Mouse (Mus musculus) cerebellum, adult 9-10 months (tissue): ENCODE measurements around the gene Cd9.
A peak's percentile ranks its signal among the peaks of the same experiment; 100 is the strongest.

Experiments
- DNase-seq: peaks from one replicate; pipeline ENCODE4 v3.0.0; 2022

The Cd9 gene

DNA sequence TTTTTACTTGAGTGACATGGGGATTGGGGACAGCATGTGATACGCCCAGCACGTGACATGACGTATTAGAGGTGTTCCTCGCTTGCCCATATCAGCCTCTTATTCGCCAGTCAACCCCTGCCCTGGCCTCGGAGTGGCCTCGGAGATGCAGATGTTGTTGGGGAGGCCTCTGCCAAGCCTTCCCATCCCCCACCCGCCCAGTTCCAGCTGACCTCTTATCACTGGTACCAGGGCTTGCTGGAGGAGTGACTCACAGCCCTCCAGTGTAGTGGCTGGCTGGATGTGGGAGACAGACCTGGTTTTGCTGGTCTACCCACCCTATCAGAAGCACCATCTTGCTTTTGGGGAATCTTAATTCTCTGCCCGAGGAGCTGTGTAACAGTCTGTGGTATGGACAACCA, 21.3 kb downstream of the Cd9 start:
- no peak for DNase-seq

DNA sequence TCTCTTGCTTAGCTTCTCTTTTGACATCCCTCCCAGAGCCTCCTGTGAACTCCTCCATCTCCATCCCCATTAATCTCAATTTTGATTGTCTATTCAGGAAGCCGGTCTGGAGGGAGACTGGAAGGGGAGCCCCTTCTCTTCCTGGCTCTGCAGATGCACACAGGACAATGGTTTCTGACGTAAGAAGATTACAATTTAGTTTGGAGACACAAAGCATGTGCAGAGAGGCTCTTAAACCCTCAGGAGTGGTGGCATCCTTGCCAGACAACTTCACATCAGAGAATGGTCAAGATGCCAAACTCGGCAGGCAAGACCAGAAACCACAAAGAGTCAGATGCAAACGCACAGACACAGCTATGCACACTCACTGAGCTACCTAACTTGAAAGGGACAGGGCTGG, 22.7 kb downstream of the Cd9 start:
- DNase-seq, result no peak

DNA sequence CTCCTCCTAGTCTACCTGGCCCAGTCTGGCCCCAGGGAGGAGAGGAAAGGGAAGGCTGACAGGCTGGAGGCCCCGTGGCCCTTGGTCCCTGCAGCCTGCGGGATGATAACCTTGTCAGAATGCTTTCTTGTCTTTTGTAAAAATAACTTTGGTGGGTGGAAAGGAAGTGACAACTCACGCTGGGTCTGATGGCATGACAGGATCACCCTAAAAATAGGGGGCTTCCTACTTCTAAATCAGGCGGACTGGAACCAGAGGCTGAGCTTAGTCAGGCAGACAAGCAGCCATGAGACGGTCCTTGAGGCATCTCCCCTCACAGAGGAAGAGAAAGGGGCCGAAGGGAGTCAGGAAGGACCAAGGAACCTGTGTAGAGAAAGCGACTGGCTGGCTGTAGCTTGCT, 23.3 kb downstream of the Cd9 start:
- DNase-seq, result no peak

DNA sequence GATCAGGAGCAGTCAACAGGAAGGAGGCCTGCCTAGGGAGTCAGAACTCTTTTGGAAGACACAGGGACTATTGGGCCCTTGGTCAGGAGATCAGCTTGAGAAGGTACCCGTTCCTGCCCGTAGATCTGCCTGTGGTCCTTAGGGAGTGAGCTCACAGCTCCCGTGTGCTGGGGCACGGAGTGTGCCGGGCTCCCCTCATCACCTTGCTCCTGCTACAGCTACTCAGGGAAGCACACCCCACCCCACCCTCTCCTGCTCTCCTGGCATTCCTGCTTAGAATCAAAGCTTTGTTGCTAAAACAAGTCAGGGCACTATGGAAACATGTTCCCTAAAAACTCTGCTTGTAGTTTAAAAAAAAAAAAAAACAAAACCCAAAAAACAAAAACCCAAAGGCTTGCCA, 24.0 kb downstream of the Cd9 start:
- no peak for DNase-seq

DNA sequence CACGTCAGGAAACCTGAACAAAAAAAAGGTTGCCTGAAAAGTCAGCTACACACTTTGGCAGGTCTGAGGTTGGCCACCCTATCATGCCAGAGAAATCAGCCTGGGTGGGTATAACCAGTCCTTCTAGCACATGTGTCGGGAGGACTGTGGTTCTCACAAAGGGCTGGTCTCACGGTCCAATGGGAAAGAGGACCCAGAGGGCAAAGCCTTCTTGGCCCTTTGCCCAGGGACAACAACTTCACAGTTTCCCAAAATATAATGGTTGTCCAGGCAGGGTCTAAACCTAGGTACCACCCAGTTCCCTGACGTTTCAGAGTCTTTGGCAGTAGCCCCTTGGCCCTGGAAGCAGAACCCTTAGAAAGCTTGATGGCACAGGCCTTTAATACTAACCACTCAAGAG, 25.4 kb downstream of the Cd9 start:
- no peak for DNase-seq

DNA sequence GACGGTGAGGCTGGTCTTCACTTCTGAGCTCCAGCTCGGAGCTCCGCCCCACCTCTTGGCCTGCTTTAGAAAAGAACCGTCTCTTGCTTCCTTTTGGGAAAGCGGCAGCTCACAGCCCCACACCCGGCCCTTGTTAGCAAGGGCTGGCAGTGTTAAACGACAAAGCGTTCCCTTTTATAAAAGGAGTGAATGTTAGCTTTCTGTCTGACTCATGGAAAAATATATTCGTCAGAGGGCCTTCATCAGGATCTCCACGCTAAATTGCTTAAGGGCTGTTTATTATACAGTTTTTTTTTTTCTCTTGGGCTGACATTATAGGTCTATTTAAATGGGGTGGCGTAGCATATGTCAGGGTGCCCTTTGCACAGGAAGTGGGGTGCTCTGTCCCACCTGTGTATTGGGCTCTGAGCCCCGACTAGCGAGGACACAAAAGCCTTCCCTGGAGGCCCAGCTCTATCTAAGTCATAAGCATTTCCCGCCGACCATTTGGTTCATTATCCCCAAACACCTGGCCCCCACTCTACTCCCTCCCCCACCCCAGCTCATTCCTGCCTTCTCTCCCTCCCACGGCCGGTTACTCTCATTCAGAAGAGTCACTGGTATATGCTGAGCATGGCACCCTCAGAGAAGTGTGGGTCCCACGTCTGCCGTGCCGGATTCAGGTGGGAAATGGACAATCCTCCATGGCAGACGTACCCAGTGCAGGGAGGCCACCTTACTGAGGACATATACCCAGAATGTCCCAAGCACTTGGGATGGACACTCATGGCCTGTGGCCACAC, 26.2 kb downstream of the Cd9 start:
- no peak for DNase-seq

DNA sequence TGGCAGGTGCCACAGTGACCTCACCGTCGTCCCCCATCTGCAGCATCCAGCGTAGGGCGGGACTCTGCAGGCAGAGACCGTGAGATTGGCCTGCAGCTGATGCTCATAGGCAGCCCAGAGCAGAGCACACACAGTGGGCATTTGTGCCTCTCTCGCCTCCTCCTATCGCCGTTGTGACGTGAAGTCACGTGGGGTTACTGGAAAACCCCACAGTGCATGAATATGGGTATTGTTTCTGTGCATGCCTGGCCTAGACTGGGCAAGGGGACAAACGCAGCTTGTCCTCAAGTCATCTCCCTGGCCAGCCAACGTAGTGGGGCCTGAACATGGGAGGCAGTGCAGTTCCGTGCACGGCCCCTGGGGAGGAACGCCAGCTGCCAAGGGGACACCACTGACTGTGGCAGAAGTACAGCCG, 27.3 kb downstream of the Cd9 start:
- peak; percentile 43 for DNase-seq

DNA sequence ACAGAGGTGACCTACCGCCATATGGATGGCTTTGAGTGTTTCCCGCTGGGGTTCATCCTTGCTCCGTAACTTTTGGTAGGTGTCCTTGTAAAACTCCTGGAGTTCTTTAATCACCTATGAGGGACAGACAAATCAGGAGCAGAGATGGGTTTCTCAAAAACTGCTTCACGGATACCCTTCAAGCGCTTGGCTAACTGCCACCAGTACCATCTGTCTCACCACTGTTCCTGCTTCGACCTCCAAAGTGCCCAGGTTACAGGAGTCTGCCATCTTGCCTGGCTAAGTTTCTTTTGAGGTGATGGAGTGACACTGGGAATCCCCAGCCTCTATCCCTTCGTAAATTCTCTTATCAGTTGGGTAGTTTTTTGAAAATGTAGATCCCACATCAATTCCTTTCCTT, 32.3 kb downstream of the Cd9 start:
- DNase-seq, result no peak

DNA sequence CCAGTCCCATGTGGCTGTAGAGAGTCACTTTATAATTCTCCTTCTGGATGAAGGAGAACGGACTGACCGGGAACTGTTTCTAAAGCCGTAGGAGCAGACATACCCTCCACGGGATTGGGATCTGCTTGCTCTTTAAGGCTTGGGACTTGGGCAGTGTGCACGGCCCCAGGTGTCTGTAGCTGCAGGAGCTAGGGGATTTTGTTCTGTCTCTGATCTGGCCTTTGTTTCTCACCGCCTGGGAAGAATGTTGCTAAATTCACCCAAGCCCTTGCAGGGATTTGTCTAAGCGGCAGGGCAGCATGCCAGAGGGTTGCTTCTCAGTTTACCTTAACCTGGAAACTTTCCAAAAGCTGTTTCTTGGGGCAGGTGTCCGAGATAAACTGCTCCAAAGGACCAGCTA, 32.8 kb downstream of the Cd9 start:
- no peak for DNase-seq

DNA sequence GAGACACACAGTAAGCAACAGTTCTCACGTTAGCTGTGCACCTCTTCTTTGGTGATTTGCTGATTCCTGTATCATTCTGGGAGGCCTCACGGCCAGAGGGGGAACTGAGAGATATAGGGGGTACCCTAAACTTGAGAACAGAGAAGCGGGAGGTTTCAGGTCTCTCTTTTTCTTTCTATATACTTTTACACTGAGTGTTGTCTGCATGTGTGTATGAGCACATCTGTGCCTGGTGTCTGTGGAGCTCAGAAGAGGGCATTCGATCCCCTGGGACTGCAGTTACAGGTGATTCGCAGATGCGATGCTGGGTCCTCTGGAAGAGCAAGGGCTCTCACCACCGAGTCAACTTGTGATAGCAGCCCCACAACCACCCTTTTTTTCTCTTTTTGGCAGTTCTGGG, 33.3 kb downstream of the Cd9 start:
- DNase-seq, result no peak

DNA sequence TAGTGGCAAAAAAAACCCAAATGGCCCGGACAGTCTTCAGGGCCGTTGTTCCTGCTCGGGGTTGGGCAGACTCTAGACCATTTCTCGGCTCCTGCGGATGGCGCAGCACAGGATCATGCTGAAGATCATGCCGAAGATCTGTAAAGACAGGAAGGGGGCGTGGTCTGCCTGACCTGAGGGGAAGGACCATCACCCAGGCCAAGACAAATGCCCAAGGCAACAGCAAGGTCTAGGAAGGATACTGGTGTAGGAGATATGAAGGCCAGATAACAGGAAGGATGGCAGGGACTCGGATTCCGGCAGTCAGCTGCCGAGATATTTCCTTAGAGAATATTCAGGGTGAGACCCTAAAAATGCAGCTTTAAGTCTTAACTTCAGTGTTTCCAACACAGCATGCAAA, 34.0 kb downstream of the Cd9 start:
- DNase-seq, result no peak

DNA sequence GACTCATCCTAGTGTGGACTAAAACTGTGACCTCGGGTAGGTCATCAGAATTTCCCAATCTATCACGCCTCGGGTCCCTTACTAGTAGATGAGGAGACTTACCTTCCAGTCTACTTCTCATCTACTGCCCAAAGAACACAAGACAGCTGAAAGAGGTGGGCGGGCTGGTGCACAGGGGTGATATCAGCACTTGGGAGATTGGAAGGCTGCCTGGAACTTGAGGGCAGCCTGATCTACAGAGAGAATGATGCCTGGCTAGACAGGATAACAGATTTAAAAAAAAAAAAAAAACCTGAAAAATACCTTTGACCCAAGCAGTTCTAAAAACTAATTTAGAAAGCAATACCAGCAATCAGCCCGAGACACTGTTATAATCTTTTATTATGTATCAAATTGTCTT, 34.7 kb downstream of the Cd9 start:
- no peak for DNase-seq

DNA sequence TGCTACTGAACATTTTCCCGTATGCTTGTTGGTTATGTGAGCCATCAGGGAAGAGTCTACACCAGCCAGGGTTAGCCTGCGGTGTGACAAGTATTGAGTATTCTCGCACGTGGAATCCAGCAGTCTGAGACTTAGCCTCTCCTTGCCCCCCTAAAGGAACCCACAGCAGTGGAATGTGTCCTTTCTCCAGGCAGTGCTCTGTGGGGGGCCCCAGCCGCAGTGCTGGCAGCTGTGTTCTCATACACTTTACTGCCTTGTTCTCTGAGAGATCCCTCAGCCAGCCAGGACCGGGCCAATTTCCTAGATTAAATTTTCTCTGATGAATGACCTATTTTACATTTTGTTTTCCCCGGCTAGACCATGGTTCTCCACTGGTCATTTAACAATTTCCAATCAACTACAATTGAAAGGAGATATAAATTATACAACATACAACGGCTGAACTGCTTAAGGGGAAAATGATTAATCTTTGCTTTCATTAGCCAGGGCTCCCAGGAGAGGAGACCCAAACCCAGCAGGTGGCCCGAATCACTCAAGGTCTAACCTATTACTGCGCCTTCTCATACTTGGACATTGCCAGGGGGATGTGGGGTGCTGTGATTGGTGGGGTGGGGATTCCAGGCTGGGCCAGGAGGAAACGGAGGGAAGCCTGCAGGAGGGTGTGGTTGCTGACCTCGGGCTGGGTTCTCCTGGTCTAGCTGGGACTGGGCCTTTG, 38.6 kb downstream of the Cd9 start:
- DNase-seq, result no peak

DNA sequence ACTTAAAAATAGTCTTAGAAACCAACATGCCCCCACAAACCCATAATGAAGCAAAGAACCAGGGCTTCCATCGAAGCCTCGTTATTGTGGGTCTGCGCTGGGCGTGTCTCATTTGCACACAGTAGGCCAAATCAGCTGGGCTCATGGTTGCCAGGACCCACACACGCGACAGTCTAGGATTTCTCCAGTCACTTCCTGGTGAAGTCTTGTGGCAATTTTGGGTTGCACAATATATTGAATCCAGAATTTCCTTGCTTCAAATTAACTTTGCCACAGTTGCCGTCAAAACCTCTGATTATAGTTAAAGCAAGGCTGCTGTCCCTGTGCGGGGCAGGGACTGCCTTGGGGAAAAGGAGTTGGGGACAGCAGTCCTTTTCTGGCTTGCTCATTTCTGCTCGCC, 39.9 kb downstream of the Cd9 start:
- DNase-seq, result no peak

DNA sequence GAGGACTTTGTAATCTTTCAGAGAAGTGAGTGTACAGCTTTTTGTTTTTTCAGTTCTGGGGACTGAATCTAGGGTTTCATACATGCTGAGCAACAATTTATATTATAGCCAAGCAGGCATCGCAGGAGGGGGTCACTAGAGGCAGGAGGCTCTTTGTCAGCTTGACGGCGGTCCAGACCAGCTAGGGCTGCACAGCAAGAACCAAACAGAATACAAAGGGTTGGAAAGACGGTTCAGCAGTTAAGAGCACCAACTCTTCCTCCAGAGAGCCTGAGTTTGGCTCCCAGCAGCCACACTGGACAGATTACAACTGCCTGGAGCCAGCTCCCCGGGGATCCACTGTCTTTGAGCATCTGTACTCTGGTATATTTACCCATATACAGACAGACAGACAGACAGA, 40.3 kb downstream of the Cd9 start:
- DNase-seq, result no peak

DNA sequence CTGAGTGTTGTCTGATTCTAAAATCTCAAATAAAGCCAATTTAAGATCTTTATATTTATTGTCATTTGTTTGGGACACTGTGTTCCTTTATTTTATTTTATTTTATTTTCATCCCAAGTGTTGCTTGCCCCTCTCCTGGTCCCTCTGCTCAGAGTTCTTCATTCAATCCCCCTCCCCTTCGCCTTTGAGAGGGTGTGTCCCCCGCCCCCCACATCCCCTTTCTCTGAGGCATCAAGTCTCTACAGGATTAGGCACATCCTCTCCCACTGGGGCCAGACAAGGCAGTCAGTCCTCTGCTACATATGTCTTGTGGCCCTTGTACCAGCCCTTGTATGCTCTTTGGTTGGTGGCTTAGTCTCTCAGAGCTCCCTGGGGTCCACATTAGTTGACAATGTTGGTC, 46.9 kb downstream of the Cd9 start:
- DNase-seq, result no peak

DNA sequence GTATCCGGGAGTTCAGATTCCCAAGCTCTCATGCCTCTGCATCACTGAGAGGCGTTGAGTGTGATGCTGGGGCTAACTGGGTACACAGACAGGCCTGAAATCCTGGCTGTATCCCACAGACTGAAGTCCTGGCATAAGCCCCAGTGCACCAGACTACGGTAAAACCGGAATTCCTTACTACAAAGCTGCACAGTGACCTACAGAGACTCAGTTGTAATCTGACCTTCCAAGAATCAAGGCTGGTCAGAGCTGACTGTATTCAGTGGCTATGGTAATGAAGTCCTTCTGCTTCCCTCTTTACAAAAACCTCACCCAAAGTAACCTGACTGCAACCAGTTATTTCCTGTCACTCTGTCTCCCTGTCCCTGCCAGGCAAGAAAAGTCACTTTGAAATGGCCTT, 47.4 kb downstream of the Cd9 start:
- no peak for DNase-seq

DNA sequence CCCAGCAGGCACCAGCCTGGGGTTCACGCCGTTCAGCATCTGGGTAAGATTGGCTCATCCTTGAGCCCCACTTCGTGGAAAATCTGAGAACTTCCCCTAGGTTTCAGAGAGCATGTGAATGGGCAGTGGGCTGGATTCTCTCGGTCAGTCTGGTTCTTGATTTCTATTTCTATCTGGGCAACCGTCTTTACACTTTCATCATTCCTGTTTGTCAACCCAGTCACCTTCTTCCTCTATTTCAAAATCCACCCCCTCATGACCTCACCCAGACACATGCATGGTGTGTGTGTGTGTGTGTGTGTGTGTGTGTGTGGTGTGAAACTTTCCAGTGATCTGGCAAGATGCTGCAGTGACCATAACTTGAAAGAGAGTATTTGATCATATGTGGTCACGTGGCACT, 49.2 kb downstream of the Cd9 start:
- DNase-seq, result no peak

DNA sequence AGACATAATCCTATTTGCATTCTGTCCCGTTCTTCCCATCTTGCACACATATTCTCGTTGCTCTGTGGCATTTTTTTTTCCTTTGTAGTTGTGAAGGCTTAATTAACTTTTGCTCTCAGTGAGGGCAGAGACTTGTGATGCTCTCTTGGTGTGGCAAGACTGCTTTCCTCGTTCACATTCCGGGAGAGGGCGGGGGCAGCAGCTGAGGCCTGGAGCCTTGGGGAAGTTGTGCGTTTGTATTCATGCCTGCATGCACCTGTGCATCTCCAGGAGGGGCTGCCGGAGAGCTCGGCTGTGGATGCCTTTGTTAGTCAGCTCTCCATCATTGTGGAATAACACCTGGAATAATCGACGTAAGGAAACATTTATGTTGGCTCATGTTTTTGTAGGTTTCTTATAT, 52.0 kb downstream of the Cd9 start:
- DNase-seq, result no peak

DNA sequence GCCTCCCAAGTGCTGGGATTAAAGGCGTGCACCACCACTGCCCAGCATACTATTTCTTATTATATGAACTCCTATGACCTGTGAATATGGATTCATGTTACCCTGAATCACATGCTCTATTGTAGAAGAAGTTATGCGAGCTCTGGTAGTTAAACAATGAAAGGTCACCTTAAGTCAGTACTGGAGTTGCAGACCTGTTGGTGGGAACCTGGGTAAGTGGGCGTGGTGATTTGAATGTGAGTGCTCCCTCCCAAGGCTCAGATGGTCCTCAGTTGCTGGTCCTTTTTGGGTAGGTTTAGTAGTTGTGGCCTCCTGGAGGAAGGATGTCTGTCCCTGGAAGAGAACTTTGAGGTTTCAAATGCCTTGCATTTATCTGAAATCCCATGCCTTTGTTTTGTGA, 57.8 kb downstream of the Cd9 start:
- no peak for DNase-seq

DNA sequence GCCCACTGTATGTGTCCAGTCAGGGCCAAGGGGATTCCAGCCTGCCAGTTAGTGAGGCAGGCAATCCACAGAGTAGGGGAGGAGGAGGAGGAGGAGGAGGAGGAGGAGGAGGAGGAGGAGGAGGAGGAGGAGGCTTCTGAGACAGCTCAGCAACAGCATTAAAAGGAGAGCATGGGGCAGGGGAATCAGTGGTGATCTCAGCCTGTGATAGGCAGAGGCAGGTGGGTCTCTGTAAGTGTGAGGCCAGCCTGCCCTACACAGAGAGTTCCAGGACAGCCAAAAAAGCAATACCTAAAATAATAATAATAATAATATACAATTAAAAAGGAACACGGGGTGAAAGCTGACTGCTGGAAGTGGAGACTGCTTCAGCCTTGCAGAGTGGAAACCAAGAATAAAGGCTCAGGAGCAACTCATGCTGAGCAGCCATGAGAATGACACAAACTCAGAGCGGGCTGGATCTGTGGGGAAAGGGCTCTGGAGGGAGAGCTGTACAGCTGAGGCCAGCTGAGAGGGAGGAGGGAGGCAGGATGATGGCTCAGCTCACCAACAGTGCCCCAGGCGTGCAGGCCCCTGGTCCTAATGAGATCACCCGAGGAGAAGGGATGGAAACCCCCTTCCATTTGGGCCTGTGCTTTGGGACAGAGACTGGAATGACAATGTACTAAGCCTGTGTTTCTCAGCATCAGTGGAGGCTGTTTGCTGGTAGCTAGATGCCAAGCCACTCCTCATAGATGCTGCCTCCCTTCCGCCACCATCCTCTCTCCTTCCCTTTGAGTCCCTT, 59.7 kb downstream of the Cd9 start:
- DNase-seq, result no peak

DNA sequence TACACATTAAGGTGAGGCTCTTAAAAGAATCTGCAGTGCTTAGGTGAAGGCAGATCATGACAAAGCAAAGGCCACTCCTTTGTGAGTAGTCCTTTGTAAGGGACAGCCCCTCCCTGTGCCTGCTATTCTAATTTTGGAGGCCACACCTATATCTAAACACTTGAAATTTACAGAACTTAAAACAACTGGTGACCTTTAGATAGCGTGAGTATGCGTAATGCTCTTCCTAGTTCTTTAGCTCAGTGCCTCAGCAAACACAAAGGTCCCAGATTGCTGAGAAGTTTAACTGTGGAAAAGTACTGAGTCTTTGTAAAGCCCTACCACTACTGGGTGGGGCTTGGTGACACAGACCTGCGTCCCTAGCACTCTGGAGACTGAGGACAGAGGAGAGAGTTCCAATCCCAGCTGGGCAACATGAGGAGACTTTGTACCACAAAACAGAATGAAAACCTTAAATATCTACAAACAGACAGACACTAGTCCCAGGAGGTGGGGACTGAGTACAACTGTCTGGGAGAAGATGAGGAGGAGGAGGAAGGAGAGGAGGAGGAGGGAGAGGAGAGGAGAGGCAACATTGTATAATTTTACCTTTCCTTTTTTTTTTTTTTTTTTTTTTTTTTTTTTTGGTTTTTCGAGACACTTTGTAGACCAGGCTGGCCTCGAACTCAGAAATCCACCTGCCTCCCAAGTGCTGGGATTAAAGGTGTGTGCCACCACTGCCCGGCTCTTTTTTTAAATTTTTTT, 60.7 kb downstream of the Cd9 start:
- no peak for DNase-seq

DNA sequence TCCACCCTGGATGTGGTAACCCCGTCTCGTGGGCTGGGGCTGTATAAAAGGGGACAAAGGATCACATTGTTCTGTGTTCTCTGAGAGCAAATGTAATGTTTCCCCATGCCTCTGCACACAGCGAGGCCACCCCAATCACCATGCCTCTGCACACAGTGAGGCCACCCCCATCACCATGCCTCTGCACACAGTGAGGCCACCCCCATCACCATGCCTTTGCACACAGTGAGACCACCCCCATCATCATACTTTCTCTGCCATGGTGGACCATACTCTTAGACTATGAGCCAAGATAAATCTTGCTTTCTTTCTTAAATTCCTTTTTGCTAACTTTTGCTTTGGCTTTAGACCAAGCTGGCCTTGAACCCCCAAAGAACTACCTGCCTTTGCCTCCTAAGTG, 61.3 kb downstream of the Cd9 start:
- no peak for DNase-seq
